Mouse (Mus musculus): ENCODE data around the gene Dtnbp1. TPM values are rescaled to one million over a fixed set of nuclear protein-coding genes. Genes with fewer than 3 reads are reported as not detected.

The Dtnbp1 gene
- polyA plus RNA-seq, 1 experiment from 2014 or later = 139 TPM

DNA sequence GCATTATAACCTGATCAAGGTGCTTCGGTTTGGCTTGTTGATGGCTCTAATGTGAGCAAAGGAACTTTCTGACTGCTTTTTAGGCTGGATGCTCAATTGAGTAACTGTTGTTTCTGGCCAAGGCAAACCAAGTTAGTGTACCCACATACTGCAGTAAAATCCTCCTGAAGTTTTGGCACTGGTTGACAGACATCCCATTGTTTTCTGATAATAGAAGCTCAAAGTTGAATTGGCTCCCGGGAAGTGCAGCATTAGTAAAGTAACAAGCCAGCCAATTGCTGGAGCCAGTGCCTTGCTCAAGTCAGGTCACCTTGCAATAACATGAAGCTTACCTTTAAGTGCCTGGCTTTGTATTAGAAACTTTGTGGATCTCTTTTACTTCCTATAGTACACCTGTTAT, 111.3 kb downstream of the Dtnbp1 start:
- H3K27me3 ChIP-seq (replicated peaks) = no peaks in the 10 kb centered on the region
- peaks cover 3% of the 10 kb centered on the region; the same call in 1 of the 2 replicates for H3K36me3 ChIP-seq
- no peak overlapping the region for H3K27ac ChIP-seq (replicated peaks)
- H3K4me3 ChIP-seq (replicated peaks) = no peak overlapping the region
- no peak overlapping the region for H3K4me2 ChIP-seq
- H3K9ac ChIP-seq (replicated peaks) = no peak overlapping the region
- H3K4me1 ChIP-seq = peaks cover 19% of the 10 kb centered on the region; the same call in 1 of the 2 replicates
- H3K9me3 ChIP-seq (replicated peaks) = no peaks in the 10 kb centered on the region
- ATAC-seq (ENCODE audit: low FRiP score) = no peak
- WGBS = 46% methylated on average over 2 of the region's 2 CpGs

DNA sequence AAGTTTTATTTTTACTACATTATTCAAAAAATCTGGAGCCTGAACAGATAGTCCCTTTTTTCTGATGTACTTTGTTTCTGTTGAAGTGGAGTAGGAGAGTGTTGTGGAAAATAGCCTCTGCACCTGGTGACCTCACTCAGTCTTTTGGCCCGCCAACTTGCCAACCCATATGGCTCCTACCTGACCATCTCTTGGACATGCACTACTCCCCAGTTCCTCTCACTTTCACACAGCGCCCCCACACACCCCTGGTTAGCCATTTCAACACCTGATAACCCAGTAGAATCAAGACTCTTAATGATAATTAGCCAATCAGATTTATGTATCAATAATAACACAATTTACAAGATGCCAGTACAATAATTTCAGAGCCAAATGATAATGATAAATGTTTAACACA, 115.7 kb downstream of the Dtnbp1 start:
- Histone ChIP-seq H3K4me1 (peaks cover 6% of the 10 kb centered on the region; the same call in 1 of the 2 replicates), H3K9me3 (replicated peaks) (no peaks in the 10 kb centered on the region), H3K4me2 (no peak overlapping the region), H3K27ac (replicated peaks) (no peak overlapping the region), H3K4me3 (replicated peaks) (no peak overlapping the region), H3K27me3 (replicated peaks) (no peaks in the 10 kb centered on the region), H3K36me3 (peaks cover 3% of the 10 kb centered on the region; the same call in 1 of the 2 replicates), H3K9ac (replicated peaks) (no peak overlapping the region)
- no peak for ATAC-seq (ENCODE audit: low FRiP score)
- 94% methylated on average over 2 of the region's 2 CpGs for WGBS

GRCm38 (mm10) chr13:44881001-44881400, 120.9 kb downstream of the Dtnbp1 start:
- WGBS = 82% methylated on average over 4 of the region's 4 CpGs
- H3K27me3 ChIP-seq (replicated peaks) = no peaks in the 10 kb centered on the region
- H3K36me3 ChIP-seq = no peaks in the 10 kb centered on the region
- H3K9me3 ChIP-seq (replicated peaks) = no peaks in the 10 kb centered on the region
- H3K9ac ChIP-seq (replicated peaks) = no peak overlapping the region
- no peak overlapping the region for H3K4me2 ChIP-seq
- ATAC-seq (ENCODE audit: low FRiP score) = no peak
- H3K27ac ChIP-seq (replicated peaks) = no peak overlapping the region; the same call in 1 of the 2 replicates
- H3K4me3 ChIP-seq (replicated peaks) = no peak overlapping the region
- peaks cover 31% of the 10 kb centered on the region for H3K4me1 ChIP-seq

GRCm38 (mm10) chr13:44876799-44877198, 125.1 kb downstream of the Dtnbp1 start:
- H3K4me1 ChIP-seq = peaks cover 44% of the 10 kb centered on the region
- H3K4me2 ChIP-seq = no peak overlapping the region
- ATAC-seq (ENCODE audit: low FRiP score) = no peak
- no peak overlapping the region for H3K9ac ChIP-seq (replicated peaks)
- 42% methylated on average over 2 of the region's 2 CpGs for WGBS
- H3K4me3 ChIP-seq (replicated peaks) = no peak overlapping the region
- H3K36me3 ChIP-seq = peaks cover 8% of the 10 kb centered on the region; the same call in 1 of the 2 replicates
- H3K9me3 ChIP-seq (replicated peaks) = no peaks in the 10 kb centered on the region
- H3K27ac ChIP-seq (replicated peaks) = no peak overlapping the region
- H3K27me3 ChIP-seq (replicated peaks) = no peaks in the 10 kb centered on the region

Other genes starting within 250 kb of the Dtnbp1 start
- gene Gm9817, start 76.5 kb upstream of the Dtnbp1 start, polyA plus RNA-seq (2015; fragmentation: Nextera tagmentation; extraction: Ambion mirVana) = not detected in 2 replicates

All from neural tube, embryonic 15.5 days (tissue).